Mouse (Mus musculus) heart, embryonic 13.5 days (tissue): ENCODE results near the gene Rbbp8nl. TPM values are rescaled to one million over a fixed set of nuclear protein-coding genes. Genes with fewer than 3 reads are reported as not detected.

Experiments
- ATAC-seq: fragments of 200-750 bp; cut with Nextera tagmentation; 2 replicates; pipeline ENCODE4 v1.8.0; 2017; ENCODE audit warnings: moderate TSS enrichment; ENCODE audit not compliant: insufficient number of reproducible peaks, low FRiP score, low TSS enrichment; ENCODE audit errors: extremely low read depth
- H3K27ac ChIP-seq: fragments of 300-500 bp; sonication (generic); replicated peaks from 2 replicates; pipeline ENCODE4 v1.5.1; 2015; ENCODE audit warnings: moderate library complexity, mild to moderate bottlenecking, inconsistent platforms
- H3K27me3 ChIP-seq: fragments of 300-500 bp; sonication (generic); replicated peaks from 2 replicates; pipeline ENCODE4 v1.6.1; 2015; ENCODE audit warnings: mild to moderate bottlenecking, inconsistent platforms
- H3K36me3 ChIP-seq: fragments of 300-500 bp; sonication (generic); 2 replicates; pipeline ENCODE4 v1.6.1; 2015; ENCODE audit warnings: mild to moderate bottlenecking, inconsistent platforms
- H3K4me1 ChIP-seq: fragments of 300-500 bp; sonication (generic); 2 replicates; pipeline ENCODE4 v1.6.1; 2015; ENCODE audit warnings: inconsistent platforms
- H3K4me2 ChIP-seq: fragments of 300-500 bp; sonication (generic); 2 replicates; pipeline ENCODE4 v1.6.1; 2015; ENCODE audit warnings: inconsistent platforms, mild to moderate bottlenecking, moderate library complexity
- H3K4me3 ChIP-seq: fragments of 300-500 bp; sonication (generic); 2 replicates; pipeline ENCODE4 v1.5.1; 2015; ENCODE audit warnings: moderate library complexity, mild to moderate bottlenecking, inconsistent platforms
- H3K9ac ChIP-seq: fragments of 300-500 bp; sonication (generic); 2 replicates; pipeline ENCODE4 v1.6.1; 2015; ENCODE audit warnings: inconsistent platforms, mild to moderate bottlenecking, moderate library complexity
- H3K9me3 ChIP-seq: fragments of 300-500 bp; sonication (generic); 2 replicates; pipeline ENCODE4 v1.6.1; 2016; ENCODE audit warnings: inconsistent platforms
- WGBS: fragments of 180-500 bp; shearing (Covaris S2); methylation state at CpG from one replicate; pipeline ENCODE4 v1.1.7; 2015; ENCODE audit warnings: mixed read lengths; 5-methylcytosine and 5-hydroxymethylcytosine counted together
- polyA plus RNA-seq: library from polyadenylated mRNA; unstranded; fragments of >200 nt; fragmentation: Nextera tagmentation; extraction: Ambion mirVana; gene quantifications from 2 replicates; pipeline ENCODE4 v1.2.1, GENCODE M21; 2015

The Rbbp8nl gene
- polyA plus RNA-seq, 1 experiment from 2014 or later = 0.05 TPM

DNA sequence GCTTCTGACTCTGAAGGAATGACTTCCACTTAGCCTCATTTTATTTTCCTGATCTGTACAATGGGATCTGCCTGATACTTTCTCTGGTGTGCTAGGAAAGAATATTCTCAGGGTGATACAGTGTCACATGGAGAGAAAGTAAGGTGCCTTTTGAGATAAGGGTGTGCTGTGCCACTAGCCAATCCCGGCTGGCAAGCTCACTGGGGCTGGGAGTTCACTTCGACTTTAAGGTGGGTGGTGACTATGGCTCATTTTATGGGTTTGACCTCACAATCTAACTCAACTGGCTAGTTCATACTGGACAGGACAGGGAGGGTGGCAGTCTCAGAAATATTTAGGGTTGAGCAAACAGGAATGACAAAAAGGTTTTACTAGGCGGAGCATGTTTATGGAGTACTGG is 52.7 kb downstream of the Rbbp8nl start:
- no peaks in the 10 kb centered on the region for H3K27me3 ChIP-seq

DNA sequence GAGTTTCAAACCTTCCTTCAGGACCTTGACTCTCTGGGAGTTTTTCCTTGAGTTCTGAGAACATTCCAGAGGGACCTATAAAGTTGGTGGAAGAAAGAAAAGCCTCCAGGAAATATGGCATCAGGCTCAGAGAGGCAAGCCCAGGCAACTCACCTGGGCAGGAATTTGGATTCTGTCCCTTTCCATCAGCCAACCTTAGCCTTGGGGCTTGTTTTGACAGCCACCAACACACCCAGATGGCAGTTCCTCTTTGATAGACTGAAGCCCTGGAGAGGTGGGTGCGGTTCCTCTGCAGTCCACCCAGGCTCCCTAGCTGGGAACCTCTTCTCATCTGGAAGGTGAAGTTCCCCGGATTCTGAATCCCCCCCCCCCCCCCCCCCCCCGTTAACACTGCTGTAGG is 53.2 kb downstream of the Rbbp8nl start:
- WGBS = 52% methylated on average over 2 of the region's 3 CpGs
- Histone ChIP-seq H3K4me1 (peaks cover 49% of the 10 kb centered on the region), H3K9ac (no peak overlapping the region), H3K4me3 (no peak overlapping the region), H3K27ac (no peak overlapping the region; the same call in 1 of the 2 replicates), H3K9me3 (0 out of 2 replicates have a peak, but pooled peaks cover 1% of the 10 kb centered on the region), H3K27me3 (no peaks in the 10 kb centered on the region), H3K4me2 (no peak overlapping the region), H3K36me3 (no peaks in the 10 kb centered on the region)
- no peak for ATAC-seq

More for the DNA sequence above, 52.7 kb downstream of the Rbbp8nl start:
- H3K4me1 ChIP-seq = peaks cover 49% of the 10 kb centered on the region
- 74% methylated on average over 3 of the region's 3 CpGs for WGBS
- ATAC-seq = no peak
- H3K9ac ChIP-seq = no peak overlapping the region
- no peak overlapping the region for H3K4me3 ChIP-seq
- 0 out of 2 replicates have a peak, but pooled peaks cover 4% of the 10 kb centered on the region for H3K9me3 ChIP-seq
- H3K36me3 ChIP-seq = no peaks in the 10 kb centered on the region
- no peak overlapping the region for H3K4me2 ChIP-seq
- no peak overlapping the region for H3K27ac ChIP-seq

DNA sequence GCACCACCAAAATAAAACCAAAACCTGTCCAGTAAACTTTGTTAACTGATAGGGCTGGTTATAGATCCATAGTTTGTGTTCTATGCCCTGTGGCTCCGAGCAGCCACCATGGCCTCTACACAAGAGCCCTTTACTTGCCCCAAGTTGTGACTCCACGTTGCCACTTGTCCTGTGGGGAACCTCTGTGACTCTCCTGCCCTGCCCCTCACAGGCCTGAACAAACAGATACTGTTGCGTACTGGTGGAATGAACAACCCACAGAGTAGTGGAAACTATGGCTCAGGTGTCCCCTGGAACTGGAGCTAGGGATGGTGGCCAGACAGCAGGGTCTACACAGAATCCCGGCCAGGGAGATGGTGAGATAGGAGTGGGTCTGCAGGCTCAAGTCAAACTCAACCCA is 53.9 kb downstream of the Rbbp8nl start:
- Histone ChIP-seq H3K27me3 (no peaks in the 10 kb centered on the region), H3K4me1 (peaks cover 49% of the 10 kb centered on the region), H3K27ac (peak overlapping the region; percentile 93), H3K36me3 (no peaks in the 10 kb centered on the region), H3K9me3 (no peaks in the 10 kb centered on the region), H3K9ac (no peak overlapping the region), H3K4me2 (no peak overlapping the region), H3K4me3 (no peak overlapping the region)
- no peak for ATAC-seq
- 73% methylated on average over 4 of the region's 4 CpGs for WGBS

DNA sequence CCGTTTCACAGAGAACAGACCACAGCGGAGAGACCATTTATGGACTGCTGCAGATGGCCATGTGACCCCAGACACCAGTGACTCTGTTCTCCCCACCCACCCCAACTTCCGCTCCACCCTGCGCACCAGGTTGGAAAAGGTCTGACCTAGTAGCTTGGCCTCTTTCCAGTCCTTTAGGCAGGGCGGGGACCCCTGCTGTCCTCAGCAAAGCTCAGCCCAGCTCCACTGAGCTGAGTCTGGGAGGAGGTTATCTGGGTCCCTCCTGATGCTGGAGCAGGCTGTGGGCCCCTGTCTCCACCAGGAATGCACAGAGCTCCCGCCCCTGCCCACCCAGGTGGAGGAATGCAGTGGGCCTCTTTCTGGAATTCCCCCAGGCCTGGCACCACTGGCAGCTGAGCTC is 54.7 kb downstream of the Rbbp8nl start:
- WGBS = 32% methylated on average over 6 of the region's 6 CpGs
- H3K36me3 ChIP-seq = no peaks in the 10 kb centered on the region
- ATAC-seq = peak; percentile 30; the same call in 1 of the 2 replicates
- peak overlapping the region; percentile 93 for H3K27ac ChIP-seq
- H3K9me3 ChIP-seq = no peaks in the 10 kb centered on the region
- no peak overlapping the region for H3K4me3 ChIP-seq
- H3K4me1 ChIP-seq = peaks cover 54% of the 10 kb centered on the region
- H3K4me2 ChIP-seq = peak overlapping the region; percentile 27
- H3K9ac ChIP-seq = no peak overlapping the region
- H3K27me3 ChIP-seq = no peaks in the 10 kb centered on the region

DNA sequence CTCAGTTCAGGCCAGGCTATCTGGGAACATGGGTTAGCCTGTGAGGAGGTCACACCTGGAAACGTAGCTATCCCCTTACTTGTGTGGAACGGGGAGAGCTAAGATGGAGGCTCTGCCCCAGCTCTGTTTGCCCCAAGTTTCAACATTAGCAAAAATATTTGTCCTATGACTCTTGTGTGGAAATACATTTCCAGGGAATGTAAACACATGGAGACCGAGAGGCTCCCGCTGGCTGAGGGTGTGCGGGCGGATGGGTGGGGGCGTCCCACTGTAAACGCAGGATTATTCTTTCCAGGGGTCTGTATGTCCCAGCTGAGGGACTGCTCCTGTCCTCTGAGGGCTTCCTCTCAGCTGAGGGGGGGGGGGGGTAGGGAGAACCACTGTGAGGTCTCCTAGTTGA is 55.3 kb downstream of the Rbbp8nl start:
- Histone ChIP-seq H3K36me3 (no peaks in the 10 kb centered on the region), H3K27ac (peak overlapping the region; percentile 93), H3K9me3 (no peaks in the 10 kb centered on the region), H3K4me3 (no peak overlapping the region), H3K4me1 (peaks cover 56% of the 10 kb centered on the region), H3K4me2 (no peak overlapping the region), H3K9ac (no peak overlapping the region), H3K27me3 (no peaks in the 10 kb centered on the region)
- 86% methylated on average over 8 of the region's 8 CpGs for WGBS
- no peak for ATAC-seq

DNA sequence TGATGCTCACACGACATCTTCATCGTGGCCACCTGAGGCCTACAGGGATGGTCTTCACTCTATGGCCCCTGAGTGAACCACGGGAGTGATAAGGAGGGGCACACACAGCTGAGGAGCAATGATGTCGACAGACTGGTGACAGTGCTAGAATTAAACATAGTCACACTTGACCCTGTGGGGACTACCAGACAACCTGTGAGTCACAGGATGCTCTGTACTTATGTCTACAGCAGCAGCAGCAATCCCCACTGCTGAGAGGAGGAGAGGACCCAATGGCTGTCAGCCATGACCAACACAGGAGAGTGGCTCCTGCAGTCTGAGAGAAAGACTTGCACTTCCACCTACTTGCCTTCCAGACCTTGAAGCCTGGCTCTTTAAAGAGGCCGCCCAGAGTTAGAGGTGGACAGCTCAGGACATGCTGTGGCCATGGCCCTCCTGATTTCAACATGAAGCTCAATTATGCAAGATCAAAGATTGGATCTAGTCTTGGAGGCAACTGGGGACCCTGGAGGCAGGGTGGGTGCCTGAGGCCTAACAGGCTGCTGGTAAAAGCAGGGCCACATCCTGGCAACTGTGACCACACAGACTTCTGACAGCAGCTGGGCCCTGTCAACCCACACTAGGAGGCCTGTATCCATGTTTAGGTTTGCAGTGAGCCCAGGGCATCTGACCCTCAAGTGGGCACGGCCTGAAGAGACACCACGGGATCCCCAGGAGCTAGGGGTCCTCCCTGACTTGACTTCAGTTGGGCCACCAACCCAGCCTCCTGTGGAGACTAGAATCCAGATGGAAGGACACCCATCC is 56.4 kb downstream of the Rbbp8nl start:
- peak overlapping the region; percentile 67 for H3K27ac ChIP-seq
- no peaks in the 10 kb centered on the region for H3K9me3 ChIP-seq
- no peak overlapping the region for H3K4me3 ChIP-seq
- no peaks in the 10 kb centered on the region for H3K36me3 ChIP-seq
- no peak for ATAC-seq
- H3K4me2 ChIP-seq = no peak overlapping the region
- peaks cover 66% of the 10 kb centered on the region for H3K4me1 ChIP-seq
- no peaks in the 10 kb centered on the region for H3K27me3 ChIP-seq
- no peak overlapping the region for H3K9ac ChIP-seq
- 48% methylated on average over 7 of the region's 7 CpGs for WGBS

DNA sequence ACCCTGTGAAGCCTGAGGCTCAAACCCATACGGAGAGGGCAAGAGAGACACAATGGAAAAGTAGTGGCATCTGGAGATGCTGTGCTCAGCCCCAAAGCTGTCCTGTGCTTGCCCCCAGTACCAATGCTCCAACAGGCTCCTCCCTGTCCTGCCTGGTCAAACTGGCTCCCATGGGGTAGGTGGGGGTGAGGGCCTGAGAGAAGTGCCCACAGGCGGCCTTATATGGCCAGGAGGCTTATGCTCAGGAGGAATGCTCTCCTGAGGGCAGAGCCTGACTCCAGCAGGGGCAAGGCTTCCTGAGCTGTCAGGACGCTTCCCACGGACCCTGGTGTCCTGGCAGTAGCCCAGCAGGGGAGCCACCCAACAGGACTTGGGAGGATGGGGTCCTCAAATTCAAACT is 59.2 kb downstream of the Rbbp8nl start:
- WGBS = 40% methylated on average over 4 of the region's 4 CpGs
- Histone ChIP-seq H3K4me3 (no peak overlapping the region), H3K36me3 (no peaks in the 10 kb centered on the region), H3K4me1 (peaks cover 79% of the 10 kb centered on the region), H3K27me3 (peaks cover 8% of the 10 kb centered on the region), H3K27ac (peak overlapping the region; percentile 67), H3K4me2 (no peak overlapping the region), H3K9ac (peak overlapping the region; percentile 55; the same call in 1 of the 2 replicates), H3K9me3 (no peaks in the 10 kb centered on the region)
- ATAC-seq = no peak

DNA sequence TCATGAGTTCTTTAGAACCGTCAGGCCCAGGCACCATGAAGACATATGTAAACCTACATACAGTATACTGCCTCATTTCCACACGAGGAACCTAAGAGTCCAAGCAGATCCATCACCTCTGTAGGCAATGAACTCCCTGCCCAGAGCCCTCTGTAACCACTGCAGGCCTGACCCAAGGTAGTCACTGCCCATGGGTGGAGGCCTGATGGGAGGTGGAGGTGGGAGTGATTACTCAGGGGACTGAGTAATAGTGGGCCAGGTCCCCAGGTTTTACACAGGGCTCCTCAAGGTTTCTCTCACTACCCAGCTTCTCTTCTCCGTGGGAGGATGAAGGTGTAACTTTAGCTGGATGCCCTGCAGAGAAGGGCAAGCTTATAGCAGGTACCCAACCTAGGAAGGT is 60.5 kb downstream of the Rbbp8nl start:
- no peaks in the 10 kb centered on the region for H3K9me3 ChIP-seq
- no peak overlapping the region for H3K9ac ChIP-seq
- no peak overlapping the region for H3K4me2 ChIP-seq
- ATAC-seq = no peak
- H3K4me3 ChIP-seq = no peak overlapping the region
- H3K36me3 ChIP-seq = no peaks in the 10 kb centered on the region
- peaks cover 22% of the 10 kb centered on the region for H3K27me3 ChIP-seq
- H3K4me1 ChIP-seq = peaks cover 74% of the 10 kb centered on the region
- WGBS = 67% methylated on average over 3 of the region's 3 CpGs
- no peak overlapping the region for H3K27ac ChIP-seq

DNA sequence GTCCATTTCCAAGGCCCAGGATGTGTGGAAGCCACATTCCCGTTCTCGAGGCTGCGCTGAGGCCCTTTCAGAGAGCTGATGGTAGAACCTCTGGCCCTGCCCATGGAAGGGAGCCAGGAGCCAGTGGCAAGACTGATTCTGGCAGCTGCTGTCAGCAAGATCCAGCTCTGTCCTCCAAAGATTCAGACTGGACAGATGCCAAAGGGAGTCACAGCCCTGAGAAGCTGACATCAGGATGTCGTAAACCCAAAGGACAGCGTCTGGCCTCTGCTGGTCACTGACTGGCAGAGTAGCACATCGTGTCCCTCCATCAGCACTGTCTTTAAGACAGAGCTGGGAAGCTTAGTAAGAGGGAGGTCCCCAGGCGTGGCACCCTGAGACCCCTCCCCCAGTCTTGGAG is 61.1 kb downstream of the Rbbp8nl start:
- Histone ChIP-seq H3K4me3 (no peak overlapping the region), H3K9ac (peak overlapping the region; percentile 15; the same call in 1 of the 2 replicates), H3K4me1 (peaks cover 73% of the 10 kb centered on the region), H3K27me3 (peaks cover 27% of the 10 kb centered on the region), H3K4me2 (no peak overlapping the region; the same call in 1 of the 2 replicates), H3K9me3 (no peaks in the 10 kb centered on the region), H3K36me3 (no peaks in the 10 kb centered on the region), H3K27ac (peak overlapping the region; percentile 73)
- no peak for ATAC-seq
- 30% methylated on average over 7 of the region's 7 CpGs for WGBS

DNA sequence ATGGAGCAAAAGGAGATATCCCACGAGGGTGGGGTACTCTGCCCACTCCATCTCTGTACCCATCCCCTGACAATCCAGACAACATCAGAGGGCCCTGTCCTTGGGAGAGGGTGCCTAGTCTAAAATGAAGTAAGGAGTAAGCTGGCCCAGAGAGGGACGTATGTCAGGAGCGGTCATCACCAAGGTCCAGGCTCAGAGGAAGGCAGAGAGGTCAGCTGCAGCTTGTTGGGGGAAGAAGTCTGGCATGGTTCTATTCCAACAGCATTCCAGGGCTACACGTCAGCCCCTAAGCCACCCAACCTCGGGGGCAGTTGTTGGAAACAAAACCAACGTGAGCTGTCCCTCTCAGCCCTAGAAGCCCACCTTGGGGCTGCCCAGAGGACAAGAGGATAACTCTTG is 61.6 kb downstream of the Rbbp8nl start:
- Histone ChIP-seq H3K27me3 (peaks cover 32% of the 10 kb centered on the region), H3K4me3 (no peak overlapping the region), H3K9me3 (no peaks in the 10 kb centered on the region), H3K27ac (peak overlapping the region; percentile 73), H3K4me2 (peak overlapping the region; percentile 55), H3K36me3 (no peaks in the 10 kb centered on the region), H3K4me1 (peaks cover 73% of the 10 kb centered on the region), H3K9ac (peak overlapping the region; percentile 15; the same call in 1 of the 2 replicates)
- no peak for ATAC-seq
- WGBS = 48% methylated on average over 6 of the region's 6 CpGs
